12 mouse cellular contexts compared by ENCODE assay signal in genomic region chr12:12547477-12547876, GRCm38 (mm10).
"Had no signal": no experiment of that assay in that cellular context is flagged by ENCODE, and none has a peak within 500 bp of the region (broad histone marks: within the 10 kb centered on the region; RNA-seq: fewer than 3 reads in every experiment).

No protein-coding gene starts in this region.

- H3K9ac ChIP-seq: limb, embryonic 12.5 days; liver, embryonic 14.5 days; midbrain, embryonic 13.5 days had no signal

- H3K9me3 ChIP-seq: limb, embryonic 12.5 days; midbrain, embryonic 13.5 days had no signal

- H3K36me3 ChIP-seq: limb, embryonic 12.5 days; midbrain, embryonic 13.5 days had no signal

- H3K4me1 ChIP-seq: midbrain, embryonic 13.5 days had no signal

- H3K4me2 ChIP-seq: limb, embryonic 12.5 days; midbrain, embryonic 13.5 days had no signal

- H3K4me3 ChIP-seq: limb, embryonic 12.5 days; midbrain, embryonic 13.5 days had no signal

- H3K27me3 ChIP-seq: limb, embryonic 12.5 days; midbrain, embryonic 13.5 days had no signal

- DNase-seq: kidney, adult 8-10 months; kidney, postnatal 25 days; liver; lung, adult 2 months; lung, postnatal 36 days; right cerebral cortex, adult 18-20 months; right cerebral cortex, postnatal 25 days; thymus, adult 18-20 months; thymus, postnatal 14 days had no signal

- H3K27ac ChIP-seq: limb, embryonic 12.5 days; liver, embryonic 14.5 days; midbrain, embryonic 13.5 days had no signal

- ATAC-seq: midbrain, embryonic 13.5 days had no signal
